ENCODE assay signal across 8 mouse cellular contexts in the genomic region with DNA sequence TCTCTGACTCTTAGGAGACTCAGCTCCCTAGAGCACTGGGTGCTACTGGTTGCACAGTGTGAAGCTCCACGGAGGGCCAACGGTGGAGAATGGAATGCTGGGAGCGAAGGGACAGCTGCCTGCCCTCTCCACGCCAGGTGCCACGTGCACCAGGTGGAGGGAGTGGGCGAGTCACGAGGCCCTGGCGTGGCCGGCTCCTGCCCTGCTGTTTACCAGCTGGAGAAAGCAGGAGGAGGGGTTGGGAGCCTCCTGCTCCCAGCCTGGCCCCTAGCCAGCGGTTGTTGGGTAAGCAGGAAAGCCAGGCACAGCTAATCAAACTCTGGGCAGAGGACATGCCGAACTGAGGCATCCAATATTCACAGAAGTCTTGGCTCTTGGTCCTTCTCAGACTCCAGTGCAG. TPM values are rescaled to one million over a fixed set of nuclear protein-coding genes. Genes with fewer than 3 reads are reported as not detected.
DNase-seq lines count a peak whose midpoint lies in the region; ATAC-seq and TF ChIP-seq lines count a peak whose summit lies in the region.

No protein-coding gene starts in this region.

- peak; percentile 41 for ATAC-seq in embryonic facial prominence, embryonic 15.5 days (ENCODE audit: insufficient number of reproducible peaks, low FRiP score, low TSS enrichment, low read depth)
- ATAC-seq in heart, embryonic 14.5 days (ENCODE audit: insufficient number of reproducible peaks, insufficient read depth, low FRiP score, low read depth): peak; percentile 46; the same call in 1 of the 2 replicates
- peak; percentile 82 for ATAC-seq in kidney, postnatal 0 days (replicated peaks; ENCODE audit: low FRiP score, low read depth)
- ATAC-seq in megakaryocyte-erythroid progenitor cell, adult 5-6 weeks (replicated peaks; ENCODE audit: low FRiP score, low TSS enrichment, poor library complexity, severe bottlenecking): no peak

- peak overlapping the region; percentile 49 for H3K27ac ChIP-seq in embryonic facial prominence, embryonic 15.5 days (replicated peaks)
- 0 out of 4 replicates have a peak overlapping the region, but pooled peaks of 1 of the 2 experiments have one; percentile 37 for H3K27ac ChIP-seq in heart, embryonic 14.5 days (replicated peaks in 1 of 2; ENCODE audit: control insufficient read depth in 1 of 2, insufficient read depth in 1 of 2, low read depth in 2 of 2, low read length in 2 of 2)
- peak overlapping the region; percentile 79; the same call in 1 of the 2 replicates for H3K27ac ChIP-seq in kidney, postnatal 0 days

- H3K4me1 ChIP-seq in embryonic facial prominence, embryonic 15.5 days: peaks cover 29% of the 10 kb centered on the region
- H3K4me1 ChIP-seq in heart, embryonic 14.5 days (ENCODE audit: control insufficient read depth in 2 of 2, insufficient read depth in 2 of 2, low read length in 2 of 2): peaks cover 11 to 21% of the 10 kb centered on the region in 2 experiments; a peak in 3 of 4 replicates
- H3K4me1 ChIP-seq in kidney, postnatal 0 days (replicated peaks; ENCODE audit: insufficient read depth, low read length): no peaks in the 10 kb centered on the region; the same call in 1 of the 2 replicates

- peak overlapping the region; percentile 12; the same call in 1 of the 2 replicates for H3K4me3 ChIP-seq in embryonic facial prominence, embryonic 15.5 days (replicated peaks)
- peak overlapping the region; percentile 0 to 19; a peak in 2 of 4 replicates for H3K4me3 ChIP-seq in heart, embryonic 14.5 days (ENCODE audit: control insufficient read depth in 1 of 2, insufficient read depth in 1 of 2, low read depth in 1 of 2, low read length in 2 of 2)
- H3K4me3 ChIP-seq in kidney, postnatal 0 days (replicated peaks; ENCODE audit: low read depth, low read length): no peak overlapping the region

- 6% methylated on average over 11 of the region's 11 CpGs for WGBS in embryonic facial prominence, embryonic 15.5 days
- 2% methylated on average over 11 of the region's 11 CpGs for WGBS in heart, embryonic 14.5 days
- 2% methylated on average over 11 of the region's 11 CpGs for WGBS in kidney, postnatal 0 days

- TF ChIP-seq CTCF in kidney, postnatal 0 days (IDR thresholded peaks at IDR 0.05; ENCODE audit: low read depth): no peak

- peak overlapping the region; percentile 40 for H3K4me2 ChIP-seq in embryonic facial prominence, embryonic 15.5 days (replicated peaks)
- H3K4me2 ChIP-seq in heart, embryonic 14.5 days (ENCODE audit: low read length): peak overlapping the region; percentile 60
- H3K4me2 ChIP-seq in kidney, postnatal 0 days (ENCODE audit: low read length): peak overlapping the region; percentile 16; the same call in 1 of the 2 replicates

- no peak overlapping the region for H3K9ac ChIP-seq in embryonic facial prominence, embryonic 15.5 days
- H3K9ac ChIP-seq in heart, embryonic 14.5 days (ENCODE audit: low read length): peak overlapping the region; percentile 62
- H3K9ac ChIP-seq in kidney, postnatal 0 days (ENCODE audit: low read depth, low read length): no peak overlapping the region

- DNase-seq in frontal cortex, postnatal 10 days (ENCODE audit: low spot score in 2 of 2): peak; percentile 30 to 52
- no peak for DNase-seq in frontal cortex, postnatal 25 days (ENCODE audit: low spot score in 2 of 2)
- peak; percentile 82 for DNase-seq in kidney, postnatal 0 days (ENCODE audit: low spot score)
- DNase-seq in lung, adult 18-20 months: peak; percentile 91 to 94
- DNase-seq in retina, embryonic 14.5 days (ENCODE audit: low spot score): peak; percentile 57

- H3K9me3 ChIP-seq in embryonic facial prominence, embryonic 15.5 days (replicated peaks): no peaks in the 10 kb centered on the region
- H3K9me3 ChIP-seq in heart, embryonic 14.5 days (ENCODE audit: control insufficient read depth, low read length): no peaks in the 10 kb centered on the region
- no peaks in the 10 kb centered on the region for H3K9me3 ChIP-seq in kidney, postnatal 0 days (replicated peaks; ENCODE audit: low read length)

- H3K36me3 ChIP-seq in embryonic facial prominence, embryonic 15.5 days: no peaks in the 10 kb centered on the region
- no peaks in the 10 kb centered on the region for H3K36me3 ChIP-seq in heart, embryonic 14.5 days (ENCODE audit: control insufficient read depth, insufficient read depth, low read length)
- no peaks in the 10 kb centered on the region for H3K36me3 ChIP-seq in kidney, postnatal 0 days (ENCODE audit: insufficient read depth, low read length)

- H3K27me3 ChIP-seq in embryonic facial prominence, embryonic 15.5 days: no peaks in the 10 kb centered on the region
- H3K27me3 ChIP-seq in heart, embryonic 14.5 days (ENCODE audit: control insufficient read depth, insufficient read depth, low read length): peaks cover 3% of the 10 kb centered on the region; the same call in 1 of the 2 replicates
- H3K27me3 ChIP-seq in kidney, postnatal 0 days (ENCODE audit: insufficient read depth, low read length): no peaks in the 10 kb centered on the region

RNA-seq across cellular contexts. Expression of a gene that starts 1.0 kb away (rescaled TPM):
- polyA plus RNA-seq in embryonic facial prominence, embryonic 15.5 days (2015; fragmentation: Nextera tagmentation; extraction: Ambion mirVana): 3.6 and 4.2 TPM in 2 replicates
- polyA plus RNA-seq in heart, embryonic 14.5 days (2014; fragmentation: Nextera tagmentation; extraction: Ambion mirVana): 7.3 and 8.1 TPM in 2 replicates
- 14.4 and 16.4 TPM in 2 replicates for polyA plus RNA-seq in kidney, postnatal 0 days (2015; fragmentation: Nextera tagmentation; extraction: Ambion mirVana)
- total RNA-seq in megakaryocyte-erythroid progenitor cell, adult 5-6 weeks (2014; fragmentation: Nextera tagmentation): 4.6 TPM in 1 of 2 replicates, not detected in the other
- total RNA-seq in megakaryocyte-erythroid progenitor cell, adult 5-6 weeks (2017): 0.15 TPM in 1 of 2 replicates, not detected in the other

RNA-seq across cellular contexts. Expression of a gene that starts 9.4 kb away (rescaled TPM):
- polyA plus RNA-seq in embryonic facial prominence, embryonic 15.5 days (2015; fragmentation: Nextera tagmentation; extraction: Ambion mirVana): 2.5 and 3.3 TPM in 2 replicates
- 0.53 and 0.89 TPM in 2 replicates for polyA plus RNA-seq in heart, embryonic 14.5 days (2014; fragmentation: Nextera tagmentation; extraction: Ambion mirVana)
- polyA plus RNA-seq in kidney, postnatal 0 days (2015; fragmentation: Nextera tagmentation; extraction: Ambion mirVana): 0.50 and 0.75 TPM in 2 replicates
- not detected in 2 replicates for total RNA-seq in megakaryocyte-erythroid progenitor cell, adult 5-6 weeks (2014; fragmentation: Nextera tagmentation)
- not detected in 2 replicates for total RNA-seq in megakaryocyte-erythroid progenitor cell, adult 5-6 weeks (2017)

RNA-seq across cellular contexts. Expression of a gene that starts 26.7 kb away (rescaled TPM):
- 0.24 TPM in 2 replicates for polyA plus RNA-seq in embryonic facial prominence, embryonic 15.5 days (2015; fragmentation: Nextera tagmentation; extraction: Ambion mirVana)
- polyA plus RNA-seq in heart, embryonic 14.5 days (2014; fragmentation: Nextera tagmentation; extraction: Ambion mirVana): 0.05 and 0.26 TPM in 2 replicates
- polyA plus RNA-seq in kidney, postnatal 0 days (2015; fragmentation: Nextera tagmentation; extraction: Ambion mirVana): 0.32 and 0.47 TPM in 2 replicates
- total RNA-seq in megakaryocyte-erythroid progenitor cell, adult 5-6 weeks (2014; fragmentation: Nextera tagmentation): 1.0 TPM in 1 of 2 replicates, not detected in the other
- total RNA-seq in megakaryocyte-erythroid progenitor cell, adult 5-6 weeks (2017): 0.28 TPM in 1 of 2 replicates, not detected in the other

RNA-seq across cellular contexts. Expression of a gene that starts 29.7 kb away (rescaled TPM):
- polyA plus RNA-seq in embryonic facial prominence, embryonic 15.5 days (2015; fragmentation: Nextera tagmentation; extraction: Ambion mirVana): 91.2 and 99.8 TPM in 2 replicates
- not detected in 2 replicates for polyA plus RNA-seq in heart, embryonic 14.5 days (2014; fragmentation: Nextera tagmentation; extraction: Ambion mirVana)
- 0.09 TPM in 1 of 2 replicates, not detected in the other for polyA plus RNA-seq in kidney, postnatal 0 days (2015; fragmentation: Nextera tagmentation; extraction: Ambion mirVana)
- total RNA-seq in megakaryocyte-erythroid progenitor cell, adult 5-6 weeks (2014; fragmentation: Nextera tagmentation): not detected in 2 replicates
- not detected in 2 replicates for total RNA-seq in megakaryocyte-erythroid progenitor cell, adult 5-6 weeks (2017)

RNA-seq across cellular contexts. Expression of a gene that starts 41.4 kb away (rescaled TPM):
- polyA plus RNA-seq in embryonic facial prominence, embryonic 15.5 days (2015; fragmentation: Nextera tagmentation; extraction: Ambion mirVana): 7.9 and 8.3 TPM in 2 replicates
- 8.8 and 9.0 TPM in 2 replicates for polyA plus RNA-seq in heart, embryonic 14.5 days (2014; fragmentation: Nextera tagmentation; extraction: Ambion mirVana)
- 11.1 and 12.8 TPM in 2 replicates for polyA plus RNA-seq in kidney, postnatal 0 days (2015; fragmentation: Nextera tagmentation; extraction: Ambion mirVana)
- total RNA-seq in megakaryocyte-erythroid progenitor cell, adult 5-6 weeks (2014; fragmentation: Nextera tagmentation): 2.3 and 12.0 TPM in 2 replicates
- 4.7 and 6.8 TPM in 2 replicates for total RNA-seq in megakaryocyte-erythroid progenitor cell, adult 5-6 weeks (2017)

Comparison
In these comparisons a context has a peak if more than half of its experiments do, and no peak if none do; other contexts are left out.
1. DNase-seq: peak in frontal cortex, postnatal 10 days (2 of 2), kidney, postnatal 0 days (single experiment), lung, adult 18-20 months (2 of 2) and retina, embryonic 14.5 days (single experiment); none in frontal cortex, postnatal 25 days (0 of 2).
2. Peak in every context shown above with its lines, with median percentiles within 50 percentile points of each other: H3K4me2 ChIP-seq.